Mouse (Mus musculus) C2C12 (cell line): ENCODE measurements around the gene Prn. TPM values are rescaled to one million over a fixed set of nuclear protein-coding genes. Genes with fewer than 3 reads are reported as not detected.

Experiments used
- H3K27me3 ChIP-seq: one replicate; pipeline ENCODE4 v1.6.1; 2011; ENCODE audit not compliant: control insufficient read depth, insufficient read depth, insufficient read length
- H3K36me3 ChIP-seq: one replicate; pipeline ENCODE4 v1.6.1; 2011; ENCODE audit not compliant: control insufficient read depth, insufficient read depth
- H3K4me3 ChIP-seq: one replicate; pipeline ENCODE4 v1.5.1; 2011; ENCODE audit warnings: mild to moderate bottlenecking, control low read depth; ENCODE audit not compliant: poor library complexity, insufficient read depth, severe bottlenecking
- H3K79me2 ChIP-seq: one replicate; pipeline ENCODE4 v1.6.1; 2011; ENCODE audit not compliant: control insufficient read depth, insufficient read depth
- H3K79me3 ChIP-seq: one replicate; pipeline ENCODE4 v1.6.1; 2011; ENCODE audit warnings: low read depth, control low read depth
- H3ac ChIP-seq: one replicate; pipeline ENCODE3; 2011; ENCODE audit warnings: low read depth; ENCODE audit not compliant: control insufficient read depth, insufficient read length
- CEBPB ChIP-seq: IDR thresholded peaks from one replicate; pipeline ENCODE4 v1.6.1; 2011; ENCODE audit warnings: low read depth, mild to moderate bottlenecking, control low read depth, moderate library complexity
- CTCF ChIP-seq: IDR thresholded peaks from one replicate; pipeline ENCODE4 v1.5.1; 2011; ENCODE audit not compliant: control insufficient read depth, insufficient read depth, insufficient read length
- FOSL1 ChIP-seq: IDR thresholded peaks from one replicate; pipeline ENCODE4 v1.8.0; 2011; ENCODE audit warnings: mild to moderate bottlenecking, low read length; ENCODE audit not compliant: poor library complexity, insufficient read depth, severe bottlenecking
- MAX ChIP-seq: IDR thresholded peaks from one replicate; pipeline ENCODE4 v1.6.1; 2011; ENCODE audit warnings: mild to moderate bottlenecking, control low read depth
- MYOD1 ChIP-seq: IDR thresholded peaks from one replicate; pipeline ENCODE4 v1.6.1; 2011; ENCODE audit warnings: low read depth; ENCODE audit not compliant: control insufficient read depth, insufficient read length
- MYOG ChIP-seq: IDR thresholded peaks from one replicate; pipeline ENCODE4 v1.6.1; 2011; ENCODE audit not compliant: control insufficient read depth, insufficient read length; ENCODE audit errors: extremely low read depth
- USF1 ChIP-seq: IDR thresholded peaks from one replicate; pipeline ENCODE4 v1.6.1; 2011; ENCODE audit warnings: low read depth, mild to moderate bottlenecking, control low read depth, moderate library complexity
- polyA plus RNA-seq: library from polyadenylated mRNA; unstranded; fragments of >200 nt; fragmentation: generic; extraction: Trizol; gene quantifications from one replicate; pipeline ENCODE4 v1.2.1, GENCODE M21; 2012; ENCODE audit warnings: missing spikeins

Gene Prn
- polyA plus RNA-seq, 1 experiment = not detected

DNA sequence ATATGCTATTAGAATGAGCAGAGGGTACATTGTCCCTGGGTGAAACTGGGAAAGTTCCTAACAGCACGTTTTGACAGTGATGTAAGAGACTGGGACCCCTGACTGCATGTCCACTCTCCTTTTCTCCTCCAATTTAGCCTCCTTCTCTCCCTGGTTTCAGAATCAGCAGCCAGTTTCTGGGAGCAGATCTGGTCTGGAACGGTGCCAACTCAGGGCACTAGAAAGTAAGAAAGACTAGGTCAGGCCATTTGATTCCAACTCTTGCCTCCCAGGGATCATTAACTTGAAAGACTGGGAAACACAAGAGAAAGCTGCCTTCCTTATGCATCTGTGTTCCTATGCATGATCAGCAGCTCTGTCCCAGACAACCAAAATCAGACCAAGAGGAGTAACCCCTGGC lies 42.7 kb downstream of the Prn start:
- no peaks in the 10 kb centered on the region for H3K79me3 ChIP-seq
- no peaks in the 10 kb centered on the region for H3K79me2 ChIP-seq
- H3K27me3 ChIP-seq = peaks cover 8% of the 10 kb centered on the region
- no peaks in the 10 kb centered on the region for H3K36me3 ChIP-seq
- H3K4me3 ChIP-seq = no peak overlapping the region
- no peak overlapping the region for H3ac ChIP-seq
- no peak for TF ChIP-seq USF1
- no peak for TF ChIP-seq MYOG
- TF ChIP-seq CEBPB = no peak
- TF ChIP-seq MYOD1 = no peak
- TF ChIP-seq MAX = no peak
- no peak for TF ChIP-seq FOSL1
- no peak for TF ChIP-seq CTCF

GRCm38 (mm10) chr2:131952961-131953538 lies 43.3 kb downstream of the Prn start:
- Histone ChIP-seq H3ac (no peak overlapping the region), H3K79me3 (no peaks in the 10 kb centered on the region), H3K27me3 (peaks cover 8% of the 10 kb centered on the region), H3K79me2 (no peaks in the 10 kb centered on the region), H3K4me3 (no peak overlapping the region), H3K36me3 (no peaks in the 10 kb centered on the region)
- TF ChIP-seq MYOD1 (no peak), USF1 (no peak), MYOG (no peak), CEBPB (no peak)

DNA sequence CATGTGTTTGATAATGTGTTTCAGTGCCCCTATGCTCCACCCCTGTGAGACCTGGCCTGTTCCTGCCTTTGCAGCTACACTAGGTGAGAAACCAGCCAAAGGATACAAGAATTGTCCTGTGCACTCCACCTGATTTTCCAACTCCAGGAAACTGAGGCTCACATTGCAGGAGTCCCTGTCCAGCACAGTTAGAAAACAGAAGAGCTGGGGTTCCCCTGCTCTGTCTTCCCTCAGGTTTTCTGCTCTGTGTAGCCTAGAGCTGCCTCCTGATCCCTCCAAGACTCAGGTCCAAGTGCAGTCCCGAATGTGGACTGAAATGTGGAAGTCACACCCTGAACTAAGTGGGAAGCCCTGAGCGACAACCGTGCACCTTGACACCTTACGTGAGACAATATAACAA lies 44.0 kb downstream of the Prn start:
- Histone ChIP-seq H3K27me3 (peaks cover 8% of the 10 kb centered on the region), H3ac (no peak overlapping the region), H3K4me3 (no peak overlapping the region), H3K79me3 (no peaks in the 10 kb centered on the region), H3K79me2 (no peaks in the 10 kb centered on the region), H3K36me3 (no peaks in the 10 kb centered on the region)
- TF ChIP-seq CEBPB (no peak), MAX (no peak), FOSL1 (no peak), CTCF (no peak), MYOG (no peak), USF1 (no peak), MYOD1 (no peak)

DNA sequence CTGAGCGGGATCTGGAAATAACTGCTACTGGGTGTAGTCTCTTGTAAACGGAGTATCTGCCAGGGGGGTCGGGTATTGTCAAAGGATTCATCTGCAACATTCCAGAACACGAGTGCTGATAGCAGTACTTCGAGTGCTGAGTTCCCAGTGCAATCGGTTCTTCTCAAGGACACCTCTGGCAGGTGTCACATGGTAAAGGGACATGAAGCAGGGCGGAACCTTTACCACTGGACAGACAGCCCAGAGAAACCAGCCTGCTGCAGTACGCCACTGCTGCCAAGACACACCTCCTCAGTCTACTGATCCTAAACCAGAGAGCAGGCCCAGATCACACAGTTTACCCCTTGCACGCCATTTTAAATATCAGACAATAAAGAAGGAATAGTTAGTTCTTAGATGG lies 45.1 kb downstream of the Prn start:
- Histone ChIP-seq H3K79me3 (no peaks in the 10 kb centered on the region), H3K79me2 (no peaks in the 10 kb centered on the region), H3K36me3 (no peaks in the 10 kb centered on the region), H3K27me3 (peaks cover 8% of the 10 kb centered on the region), H3ac (no peak overlapping the region), H3K4me3 (no peak overlapping the region)
- no peak for TF ChIP-seq FOSL1
- no peak for TF ChIP-seq MYOD1
- TF ChIP-seq CEBPB = no peak
- TF ChIP-seq MAX = no peak
- no peak for TF ChIP-seq USF1
- TF ChIP-seq CTCF = no peak
- TF ChIP-seq MYOG = no peak

DNA sequence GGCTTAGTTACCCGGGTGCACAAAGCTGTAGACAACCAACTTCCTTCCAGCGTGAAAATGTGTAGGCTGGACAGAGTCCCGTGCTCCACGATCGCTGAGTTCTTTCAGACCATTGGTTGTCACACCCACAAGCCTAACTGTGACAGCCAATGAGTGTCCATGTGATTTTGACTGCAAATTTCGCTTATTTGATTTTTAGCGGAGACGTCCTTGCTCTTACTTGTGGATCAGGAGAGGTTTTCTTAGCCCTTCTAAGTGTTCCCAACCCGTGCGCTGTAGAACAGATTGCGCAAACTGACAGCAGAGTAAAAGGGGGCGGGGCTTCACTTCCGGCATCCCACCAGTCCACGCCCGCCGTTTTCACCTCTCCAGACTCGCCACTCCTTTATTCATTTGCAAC lies 45.5 kb downstream of the Prn start:
- Histone ChIP-seq H3K79me2 (no peaks in the 10 kb centered on the region), H3ac (no peak overlapping the region), H3K79me3 (no peaks in the 10 kb centered on the region), H3K27me3 (peaks cover 8% of the 10 kb centered on the region), H3K36me3 (no peaks in the 10 kb centered on the region), H3K4me3 (no peak overlapping the region)
- TF ChIP-seq USF1 = no peak
- TF ChIP-seq CEBPB = peak; percentile 69
- TF ChIP-seq FOSL1 = no peak

DNA sequence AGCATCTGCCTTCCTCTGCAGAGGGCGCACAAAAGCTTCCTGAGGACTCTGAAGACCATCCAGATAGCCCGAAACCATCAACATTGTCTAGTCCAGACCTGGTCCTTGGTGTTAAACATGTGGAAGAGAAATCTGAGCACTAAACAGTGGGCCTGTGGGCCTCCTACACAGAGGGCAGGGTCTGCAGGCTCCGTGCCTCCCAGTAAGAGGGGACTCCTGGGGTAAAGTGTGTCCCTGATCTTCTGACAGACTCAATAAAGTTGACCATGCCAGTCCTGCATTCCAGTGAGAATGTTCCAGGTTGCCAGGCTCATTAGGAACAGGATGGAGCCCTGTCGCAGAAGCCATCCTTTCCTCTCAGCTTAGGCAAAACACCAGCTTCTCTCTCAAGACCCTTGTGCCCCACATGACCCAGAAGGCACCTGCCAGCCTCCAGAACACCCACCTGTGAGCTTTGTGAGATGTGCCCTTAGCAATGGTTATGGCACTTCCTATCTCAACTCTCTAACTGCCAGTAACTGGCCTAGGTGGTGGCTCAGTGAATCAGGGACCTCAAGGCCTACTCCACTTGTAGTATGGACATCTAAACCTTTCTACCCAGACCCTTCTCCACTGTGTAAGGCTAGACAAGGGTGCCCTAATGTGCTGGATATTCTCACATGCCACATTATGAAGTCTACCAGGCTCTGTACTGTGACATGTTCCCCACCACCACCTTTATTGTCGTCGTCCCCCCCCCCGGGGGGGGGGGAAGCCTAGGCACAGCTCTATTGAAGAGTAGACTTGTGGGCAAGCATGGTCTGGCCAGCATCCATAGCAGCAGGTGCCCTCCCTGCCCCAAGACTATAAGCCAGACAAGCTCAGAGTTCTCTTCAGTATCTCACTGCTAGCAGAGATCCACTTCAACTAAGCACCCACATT lies 46.8 kb downstream of the Prn start:
- no peak overlapping the region for H3K4me3 ChIP-seq
- TF ChIP-seq USF1 (no peak), MYOG (no peak), MYOD1 (no peak), CEBPB (no peak), FOSL1 (no peak), CTCF (no peak), MAX (no peak)
- peaks cover 9% of the 10 kb centered on the region for H3K27me3 ChIP-seq
- no peaks in the 10 kb centered on the region for H3K79me2 ChIP-seq
- H3K36me3 ChIP-seq = no peaks in the 10 kb centered on the region
- no peaks in the 10 kb centered on the region for H3K79me3 ChIP-seq
- H3ac ChIP-seq = no peak overlapping the region
